Mouse (Mus musculus) adrenal gland, postnatal 36 days (tissue): ENCODE measurements around the gene Ccser1. TPM values are rescaled to one million over a fixed set of nuclear protein-coding genes. Genes with fewer than 3 reads are reported as not detected.
"Not testable (repeated sequence)": the region's sequence is repeated elsewhere in the genome, so short reads cannot be mapped to it uniquely, and the experiment has no call there.

Experiments used
- DNase-seq, 2 experiments: peaks; one replicate each; pipeline ENCODE4 v3.0.0; 2021; ENCODE audit warnings: mixed read lengths in 1 of 2
- total RNA-seq, 2 experiments: library from RNA; stranded (reverse); gene quantifications; 2 replicates each; pipeline ENCODE4 v1.2.3; 2021

Gene Ccser1
- total RNA-seq, 2 experiments from 2014 or later = 2.1 to 3.1 TPM

GRCm38 (mm10) chr6:62044454-62044853 lies 864.3 kb downstream of the Ccser1 start:
- DNase-seq = no peak

GRCm38 (mm10) chr6:62045042-62045441 lies 864.9 kb downstream of the Ccser1 start:
- not testable (repeated sequence) for DNase-seq

- DNase-seq = no peak
Observed at GRCm38 (mm10) chr6:62055276-62055675, 875.2 kb downstream of the Ccser1 start.

GRCm38 (mm10) chr6:62066363-62067023 lies 886.4 kb downstream of the Ccser1 start:
- DNase-seq = no peak

- DNase-seq = no peak
Observed at GRCm38 (mm10) chr6:62067024-62067380, 886.9 kb downstream of the Ccser1 start.

- DNase-seq = no peak
Observed at GRCm38 (mm10) chr6:62105464-62105863, 925.3 kb downstream of the Ccser1 start.

GRCm38 (mm10) chr6:62132531-62132930 lies 952.4 kb downstream of the Ccser1 start:
- no peak for DNase-seq

GRCm38 (mm10) chr6:62160320-62160719 lies 980.2 kb downstream of the Ccser1 start:
- no peak for DNase-seq

GRCm38 (mm10) chr6:62162596-62162995 lies 982.5 kb downstream of the Ccser1 start:
- no peak for DNase-seq

- DNase-seq = no peak
Observed at GRCm38 (mm10) chr6:62163826-62164225, 983.7 kb downstream of the Ccser1 start.

GRCm38 (mm10) chr6:62196496-62197188 lies 1016.5 kb downstream of the Ccser1 start:
- no peak for DNase-seq

GRCm38 (mm10) chr6:62198768-62199167 lies 1018.6 kb downstream of the Ccser1 start:
- DNase-seq = no peak

GRCm38 (mm10) chr6:62205013-62205412 lies 1024.9 kb downstream of the Ccser1 start:
- DNase-seq = no peak

GRCm38 (mm10) chr6:62221856-62222255 lies 1041.7 kb downstream of the Ccser1 start:
- no peak for DNase-seq

GRCm38 (mm10) chr6:62263899-62264298 lies 1083.8 kb downstream of the Ccser1 start:
- no peak for DNase-seq

- no peak for DNase-seq
Observed at GRCm38 (mm10) chr6:62264525-62264924, 1084.4 kb downstream of the Ccser1 start.

GRCm38 (mm10) chr6:62281256-62281655 lies 1101.1 kb downstream of the Ccser1 start:
- DNase-seq = no peak

GRCm38 (mm10) chr6:62301576-62302312 lies 1121.6 kb downstream of the Ccser1 start:
- DNase-seq = no peak

GRCm38 (mm10) chr6:62318627-62319026 lies 1138.5 kb downstream of the Ccser1 start:
- no peak for DNase-seq

- no peak for DNase-seq
Observed at GRCm38 (mm10) chr6:62340319-62340718, 1160.2 kb downstream of the Ccser1 start.

GRCm38 (mm10) chr6:62367802-62368201 lies 1187.7 kb downstream of the Ccser1 start:
- no peak for DNase-seq
